Mouse (Mus musculus): ENCODE results near the gene 4932429P05Rik. TPM values are rescaled to one million over a fixed set of nuclear protein-coding genes. Genes with fewer than 3 reads are reported as not detected.

4932429P05Rik gene
- total RNA-seq (2021): not detected

DNA sequence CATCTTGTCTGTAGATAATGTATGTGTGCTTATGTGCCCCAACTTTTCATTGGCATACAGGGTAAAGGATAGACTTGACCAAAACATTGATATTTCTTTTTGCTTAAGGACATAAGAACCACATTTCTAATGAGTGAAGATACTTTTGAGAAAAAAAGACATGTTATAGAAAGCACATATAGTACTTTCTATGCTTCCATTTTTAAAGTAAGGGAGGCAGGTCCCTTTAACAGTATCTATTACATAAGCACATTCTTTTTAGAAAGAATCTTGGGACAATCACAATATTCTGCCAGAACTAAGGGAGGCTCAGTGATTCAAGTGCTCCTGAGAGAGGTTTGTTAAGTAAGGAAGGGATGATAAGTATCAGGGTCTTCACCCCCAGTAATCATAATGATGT, at the start of gene 4932429P05Rik:
Gene 4932429P05Rik, plus strand, starts transcription at position 301 of the 400 bp plus-strand sequence.
- no peak for DNase-seq (ENCODE audit: extremely low spot score in 1 of 2, low spot score in 1 of 2)

Other genes starting within 250 kb of the 4932429P05Rik start
- gene 4930415L06Rik, start 180.6 kb downstream of the 4932429P05Rik start, total RNA-seq (2021): not detected